Mouse (Mus musculus): Measurements from ENCODE around the gene Zfp157.
"Not testable (repeated sequence)": the region's sequence is repeated elsewhere in the genome, so short reads cannot be mapped to it uniquely, and the experiment has no call there.

The Zfp157 gene

DNA sequence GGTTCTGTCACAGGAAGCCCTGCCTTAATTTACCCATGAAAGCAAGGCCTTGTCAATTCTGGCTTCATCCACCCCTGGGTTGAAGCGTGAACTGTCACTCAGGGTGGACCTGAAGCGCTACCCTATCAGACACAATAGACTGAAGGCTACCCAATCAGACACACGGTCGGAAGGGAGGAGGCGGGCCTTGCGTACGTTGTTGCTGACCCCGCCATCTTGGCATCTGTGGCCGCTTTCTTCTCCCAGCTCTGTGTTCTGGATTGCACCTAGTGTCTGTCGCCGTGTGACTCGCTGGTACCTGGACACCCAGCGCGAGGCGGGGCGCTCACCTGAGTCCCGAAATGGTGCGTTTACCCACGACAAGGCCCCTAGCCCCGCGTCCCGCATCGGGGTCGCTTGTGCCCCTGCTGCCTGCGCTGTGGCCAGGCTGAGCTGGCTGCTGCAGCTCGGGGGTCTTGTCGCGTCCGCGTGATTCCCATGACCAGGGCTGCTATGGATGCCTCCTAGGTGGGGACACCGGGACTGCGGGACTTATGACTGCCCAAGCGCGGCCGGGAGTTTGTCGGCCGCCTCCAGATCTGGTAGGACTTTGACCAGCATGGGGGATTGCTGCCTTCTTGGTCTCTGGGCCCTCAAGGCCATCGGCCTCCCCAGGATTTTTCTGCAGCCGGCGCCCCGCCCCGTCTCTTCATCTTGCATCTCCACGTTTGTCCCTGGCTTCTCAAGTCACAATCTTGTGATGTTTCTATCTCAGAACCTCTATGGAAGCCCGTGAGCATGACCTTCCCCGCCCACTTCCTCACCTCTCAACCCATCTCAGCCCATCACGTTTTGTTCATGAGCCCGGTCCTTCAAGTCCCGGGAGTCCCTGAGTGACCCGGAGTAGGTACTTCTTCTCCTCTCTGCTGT is at the start of gene Zfp157:
Zfp157 (plus strand) TSS at position 183 of the 909 bp plus-strand sequence.
- peak; percentile 93 for DNase-seq

DNA sequence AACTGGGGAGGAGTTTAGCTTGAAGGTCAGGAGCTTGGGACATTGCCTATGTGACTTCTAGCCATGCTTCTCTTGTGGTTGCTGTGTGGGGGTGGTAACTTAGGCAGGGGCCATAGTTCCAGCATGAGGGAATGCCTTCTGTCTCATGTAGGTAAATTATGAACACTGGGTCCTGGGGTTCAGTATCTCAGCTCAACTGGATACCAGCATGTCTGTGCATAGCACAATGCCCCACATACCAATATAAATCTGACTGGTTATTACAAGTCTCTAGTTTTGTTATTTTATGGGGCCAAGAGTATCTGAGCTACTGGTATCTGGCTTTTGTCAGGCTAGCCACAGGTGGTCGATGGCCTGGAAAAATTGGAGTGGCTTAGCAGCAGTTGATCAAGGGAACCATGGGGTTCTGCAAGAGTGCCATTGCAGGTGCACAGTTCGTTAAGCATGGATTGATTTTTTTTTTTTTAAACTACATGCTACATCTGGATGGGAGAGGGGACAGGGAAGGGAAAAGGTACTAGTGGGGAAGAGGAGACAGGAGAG is 43.4 kb upstream of the Zfp157 start:
- DNase-seq = no peak

DNA sequence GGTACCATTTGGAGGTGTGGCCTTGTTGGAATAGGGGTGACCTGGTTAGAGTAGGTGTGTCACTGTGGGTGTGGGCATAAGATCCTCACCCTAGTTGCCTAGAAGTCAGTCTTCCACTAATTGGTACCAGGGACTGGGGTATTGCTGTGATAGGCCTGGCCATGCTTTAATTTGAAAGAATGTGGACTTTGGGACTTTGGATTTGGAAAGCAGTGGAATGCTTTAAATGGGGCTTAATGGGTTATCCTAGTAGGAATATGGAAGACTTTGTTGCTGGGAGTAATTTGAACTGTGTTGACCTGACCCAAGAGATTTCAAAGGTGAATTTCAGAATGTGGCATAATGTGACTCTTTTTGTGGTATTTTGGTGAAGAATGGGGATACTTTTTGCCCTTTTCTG is 40.8 kb upstream of the Zfp157 start:
- DNase-seq = not testable (repeated sequence)

DNA sequence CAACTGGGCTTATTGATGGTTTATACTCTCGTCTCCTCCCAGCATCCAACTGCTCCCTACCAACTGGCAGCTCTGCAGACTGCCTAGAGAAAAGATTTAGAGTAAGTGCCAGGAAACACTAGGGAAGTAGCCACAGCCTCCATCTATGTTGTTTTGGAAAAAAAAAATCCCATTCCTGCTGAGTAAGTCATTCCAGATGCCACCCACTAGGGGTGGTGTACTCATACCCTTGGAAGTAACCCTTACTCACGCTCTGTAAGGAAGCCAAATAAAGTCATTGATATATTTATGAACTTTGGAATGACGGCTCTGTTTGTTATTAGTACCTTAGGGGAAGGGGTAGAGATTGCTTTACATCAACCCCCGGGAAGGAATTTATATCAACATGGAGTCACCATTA is 17.1 kb downstream of the Zfp157 start:
- no peak for DNase-seq

DNA sequence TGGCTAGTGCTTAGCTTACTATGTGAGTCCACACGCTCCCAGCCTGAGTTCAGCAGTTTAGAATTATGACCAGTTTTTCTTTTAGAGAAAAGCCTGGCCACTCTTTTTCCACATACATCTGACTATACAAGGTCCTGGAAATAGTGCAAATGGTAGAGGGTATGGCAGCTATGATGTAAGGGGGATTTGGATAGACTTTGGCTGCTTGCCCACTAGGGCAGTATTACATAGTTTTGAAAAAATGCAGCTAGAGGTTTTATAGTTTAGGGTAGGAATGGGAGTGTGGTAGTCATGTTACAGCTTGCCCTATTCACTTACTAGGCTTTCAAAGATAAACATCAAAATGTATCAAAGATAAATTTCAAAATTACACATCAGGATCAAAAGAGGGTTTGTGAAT is 17.8 kb downstream of the Zfp157 start:
- no peak for DNase-seq

DNA sequence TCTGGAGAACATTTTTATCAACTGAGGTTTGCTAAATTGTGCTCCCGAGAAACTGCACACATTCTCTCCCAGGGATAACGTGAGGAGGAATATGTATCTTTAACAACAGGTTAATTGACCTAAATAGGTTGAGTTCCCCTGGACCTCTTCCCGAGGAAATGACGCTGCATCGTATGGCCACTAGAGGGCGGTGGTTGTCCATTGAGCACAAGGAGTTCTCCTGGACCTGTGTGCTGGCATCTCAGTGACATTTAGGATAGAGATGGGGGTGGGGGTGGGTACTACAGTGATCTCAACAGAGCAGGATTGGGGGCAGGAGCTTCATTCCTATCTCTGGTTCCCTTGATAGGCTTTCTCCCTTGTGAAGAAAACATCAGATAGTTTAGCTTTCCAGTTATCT is 32.3 kb downstream of the Zfp157 start:
- DNase-seq = peak; percentile 16

DNA sequence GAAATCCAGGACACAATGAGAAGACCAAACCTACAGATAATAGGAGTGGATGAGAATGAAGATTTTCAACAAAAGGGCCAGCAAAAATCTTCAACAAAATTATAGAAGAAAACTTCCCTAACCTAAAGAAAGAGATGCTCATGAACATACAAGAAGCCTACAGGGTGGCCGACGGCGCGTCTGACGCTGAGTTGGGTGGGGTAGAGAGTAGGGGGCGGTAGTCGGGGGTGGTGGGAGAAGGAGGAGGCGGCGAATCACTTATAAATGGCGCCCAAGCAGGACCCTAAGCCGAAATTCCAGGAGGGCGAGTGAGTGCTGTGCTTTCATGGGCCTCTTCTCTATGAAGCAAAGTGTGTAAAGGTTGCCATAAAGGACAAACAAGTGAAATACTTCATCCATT is 63.3 kb downstream of the Zfp157 start:
- not testable (repeated sequence) for DNase-seq
